Comparison of ENCODE assay signal across 8 mouse cellular contexts in genomic region chr4:47227756-47228155, GRCm38 (mm10). TPM values are rescaled to one million over a fixed set of nuclear protein-coding genes. Genes with fewer than 3 reads are reported as not detected.
DNase-seq lines count a peak whose midpoint lies in the region; ATAC-seq and TF ChIP-seq lines count a peak whose summit lies in the region.

No protein-coding gene starts in this region.

- TF ChIP-seq POLR2A in brain, embryonic 14.5 days (IDR thresholded peaks at IDR 0.05; ENCODE audit: borderline replicate concordance, extremely low read depth, insufficient read depth, insufficient read length, poor library complexity, severe bottlenecking), result no peak

- intact Hi-C loops in left cerebral cortex, postnatal 14 days (cut with DNase I), result no loop called here

- H3K9ac ChIP-seq in hindbrain, embryonic 14.5 days, result no peak overlapping the region
- H3K9ac ChIP-seq in hindbrain, embryonic 11.5 days (ENCODE audit: low read depth, low read length), result no peak overlapping the region
- H3K9ac ChIP-seq in heart, embryonic 16.5 days (ENCODE audit: low read length), result no peak overlapping the region
- no peak overlapping the region for H3K9ac ChIP-seq in stomach, embryonic 15.5 days

- peak; percentile 70; the same call in 1 of the 2 replicates for ATAC-seq in hindbrain, embryonic 14.5 days (ENCODE audit: low FRiP score)
- ATAC-seq in hindbrain, embryonic 11.5 days (ENCODE audit: low FRiP score), result no peak
- ATAC-seq in heart, embryonic 16.5 days (replicated peaks; ENCODE audit: extremely low read depth, insufficient read depth, low FRiP score), result peak; percentile 65
- no peak for ATAC-seq in stomach, embryonic 15.5 days (ENCODE audit: insufficient read depth, low FRiP score, low read depth)

- WGBS in hindbrain, embryonic 14.5 days, result 58% methylated on average over 6 of the region's 6 CpGs
- 71% methylated on average over 6 of the region's 6 CpGs for WGBS in hindbrain, embryonic 11.5 days
- WGBS in heart, embryonic 16.5 days, result 24% methylated on average over 6 of the region's 6 CpGs
- WGBS in stomach, embryonic 15.5 days, result 37% methylated on average over 6 of the region's 6 CpGs

- no peaks in the 10 kb centered on the region for H3K9me3 ChIP-seq in hindbrain, embryonic 14.5 days (ENCODE audit: control insufficient read depth, low read length)
- H3K9me3 ChIP-seq in hindbrain, embryonic 11.5 days (ENCODE audit: control insufficient read depth, low read length), result no peaks in the 10 kb centered on the region
- no peaks in the 10 kb centered on the region for H3K9me3 ChIP-seq in heart, embryonic 16.5 days (replicated peaks; ENCODE audit: control insufficient read depth, low read length)
- no peaks in the 10 kb centered on the region for H3K9me3 ChIP-seq in stomach, embryonic 15.5 days

- H3K36me3 ChIP-seq in hindbrain, embryonic 14.5 days (replicated peaks; ENCODE audit: control insufficient read depth, insufficient read depth), result no peaks in the 10 kb centered on the region
- H3K36me3 ChIP-seq in hindbrain, embryonic 11.5 days (ENCODE audit: control insufficient read depth, insufficient read depth, low read length), result no peaks in the 10 kb centered on the region
- H3K36me3 ChIP-seq in heart, embryonic 16.5 days (ENCODE audit: control insufficient read depth, insufficient read depth), result no peaks in the 10 kb centered on the region
- H3K36me3 ChIP-seq in stomach, embryonic 15.5 days, result no peaks in the 10 kb centered on the region

- H3K27ac ChIP-seq in hindbrain, embryonic 14.5 days, result no peak overlapping the region
- H3K27ac ChIP-seq in hindbrain, embryonic 11.5 days (ENCODE audit: low read depth, low read length), result no peak overlapping the region
- peak overlapping the region; percentile 42 for H3K27ac ChIP-seq in heart, embryonic 16.5 days (ENCODE audit: low read length)
- H3K27ac ChIP-seq in stomach, embryonic 15.5 days, result peak overlapping the region; percentile 45; the same call in 1 of the 2 replicates

- H3K27me3 ChIP-seq in hindbrain, embryonic 14.5 days (ENCODE audit: control insufficient read depth, insufficient read depth, low read length), result no peaks in the 10 kb centered on the region
- H3K27me3 ChIP-seq in hindbrain, embryonic 11.5 days (ENCODE audit: control insufficient read depth, insufficient read depth, low read length), result no peaks in the 10 kb centered on the region
- H3K27me3 ChIP-seq in heart, embryonic 16.5 days (ENCODE audit: control insufficient read depth, insufficient read depth, low read length), result no peaks in the 10 kb centered on the region
- no peaks in the 10 kb centered on the region for H3K27me3 ChIP-seq in stomach, embryonic 15.5 days (replicated peaks)

- TF ChIP-seq CTCF in brain, embryonic 14.5 days (IDR thresholded peaks at IDR 0.05; ENCODE audit: borderline replicate concordance, extremely low read depth, insufficient read depth, insufficient read length), result no peak

- no peak overlapping the region for H3K4me2 ChIP-seq in hindbrain, embryonic 14.5 days (replicated peaks)
- H3K4me2 ChIP-seq in hindbrain, embryonic 11.5 days (replicated peaks; ENCODE audit: low read depth, low read length), result no peak overlapping the region
- H3K4me2 ChIP-seq in heart, embryonic 16.5 days (ENCODE audit: low read depth, low read length), result peak overlapping the region; percentile 7; the same call in 1 of the 2 replicates
- no peak overlapping the region for H3K4me2 ChIP-seq in stomach, embryonic 15.5 days

- no peak overlapping the region for H3K4me3 ChIP-seq in hindbrain, embryonic 14.5 days (replicated peaks; ENCODE audit: low read length)
- H3K4me3 ChIP-seq in hindbrain, embryonic 11.5 days (ENCODE audit: low read depth, low read length), result no peak overlapping the region
- no peak overlapping the region for H3K4me3 ChIP-seq in heart, embryonic 16.5 days (ENCODE audit: low read length)
- H3K4me3 ChIP-seq in stomach, embryonic 15.5 days (replicated peaks), result no peak overlapping the region

- H3K4me1 ChIP-seq in hindbrain, embryonic 14.5 days (replicated peaks; ENCODE audit: control insufficient read depth, insufficient read depth, low read length), result no peaks in the 10 kb centered on the region
- no peaks in the 10 kb centered on the region for H3K4me1 ChIP-seq in hindbrain, embryonic 11.5 days (replicated peaks; ENCODE audit: control insufficient read depth, insufficient read depth, low read length)
- peaks cover 14% of the 10 kb centered on the region for H3K4me1 ChIP-seq in heart, embryonic 16.5 days (ENCODE audit: control insufficient read depth, insufficient read depth, low read length)
- 0 out of 2 replicates have a peak, but pooled peaks cover 18% of the 10 kb centered on the region for H3K4me1 ChIP-seq in stomach, embryonic 15.5 days

- DNase-seq in hindbrain, embryonic 14.5 days (ENCODE audit: low spot score), result peak; percentile 31
- DNase-seq in hindbrain, embryonic 11.5 days (ENCODE audit: low spot score), result no peak
- peak; percentile 88 for DNase-seq in brain, embryonic 14.5 days (ENCODE audit: low read depth)
- peak; percentile 68 to 83 for DNase-seq in left cerebral cortex, postnatal 14 days (ENCODE audit: low spot score in 2 of 2)
- no peak for DNase-seq in retina, embryonic 14.5 days (ENCODE audit: low spot score)
- no peak for DNase-seq in urinary bladder, postnatal 10 days (ENCODE audit: low spot score)

RNA-seq across cellular contexts. Expression of gene Col15a1, which starts 19.8 kb away (rescaled TPM):
- polyA plus RNA-seq in hindbrain, embryonic 14.5 days (2014; fragmentation: Nextera tagmentation; extraction: Ambion mirVana), result 4.7 and 5.6 TPM in 2 replicates
- polyA plus RNA-seq in hindbrain, embryonic 11.5 days (2014; fragmentation: Nextera tagmentation; extraction: Ambion mirVana), result 4.6 and 5.9 TPM in 2 replicates
- 11.9 and 17.2 TPM in 2 replicates for polyA plus RNA-seq in brain, embryonic 14.5 days (2012; rRNA removed)
- 13.5 and 15.9 TPM in 2 replicates for polyA plus RNA-seq in heart, embryonic 16.5 days (2015; fragmentation: Nextera tagmentation; extraction: Ambion mirVana)
- 10 to 100 TPM in 1 of 2 experiments, 1 to 10 TPM in 1; 9.0 to 13.0 TPM for total RNA-seq in left cerebral cortex, postnatal 14 days (2021)
- 23.1 and 23.7 TPM in 2 replicates for polyA plus RNA-seq in stomach, embryonic 15.5 days (2015; fragmentation: Nextera tagmentation; extraction: Ambion mirVana)

Comparison
In these comparisons a context has a peak if more than half of its experiments do, and no peak if none do; other contexts are left out.
1. ATAC-seq: peak in hindbrain, embryonic 14.5 days (single experiment) and heart, embryonic 16.5 days (single experiment); none in hindbrain, embryonic 11.5 days (single experiment) and stomach, embryonic 15.5 days (single experiment).
2. DNase-seq: peak in hindbrain, embryonic 14.5 days (single experiment), brain, embryonic 14.5 days (single experiment) and left cerebral cortex, postnatal 14 days (2 of 2); none in hindbrain, embryonic 11.5 days (single experiment), retina, embryonic 14.5 days (single experiment) and urinary bladder, postnatal 10 days (single experiment).
3. H3K27ac ChIP-seq: peak in heart, embryonic 16.5 days (single experiment) and stomach, embryonic 15.5 days (single experiment); none in hindbrain, embryonic 14.5 days (single experiment) and hindbrain, embryonic 11.5 days (single experiment).